Mouse (Mus musculus): ENCODE data around the gene Sod3. TPM values are rescaled to one million over a fixed set of nuclear protein-coding genes. Genes with fewer than 3 reads are reported as not detected.
A peak's percentile ranks its signal among the peaks of the same experiment; 100 is the strongest.

The Sod3 gene
- polyA plus RNA-seq (2015; fragmentation: Nextera tagmentation; extraction: Ambion mirVana) = 1.6 TPM in 2 replicates

DNA sequence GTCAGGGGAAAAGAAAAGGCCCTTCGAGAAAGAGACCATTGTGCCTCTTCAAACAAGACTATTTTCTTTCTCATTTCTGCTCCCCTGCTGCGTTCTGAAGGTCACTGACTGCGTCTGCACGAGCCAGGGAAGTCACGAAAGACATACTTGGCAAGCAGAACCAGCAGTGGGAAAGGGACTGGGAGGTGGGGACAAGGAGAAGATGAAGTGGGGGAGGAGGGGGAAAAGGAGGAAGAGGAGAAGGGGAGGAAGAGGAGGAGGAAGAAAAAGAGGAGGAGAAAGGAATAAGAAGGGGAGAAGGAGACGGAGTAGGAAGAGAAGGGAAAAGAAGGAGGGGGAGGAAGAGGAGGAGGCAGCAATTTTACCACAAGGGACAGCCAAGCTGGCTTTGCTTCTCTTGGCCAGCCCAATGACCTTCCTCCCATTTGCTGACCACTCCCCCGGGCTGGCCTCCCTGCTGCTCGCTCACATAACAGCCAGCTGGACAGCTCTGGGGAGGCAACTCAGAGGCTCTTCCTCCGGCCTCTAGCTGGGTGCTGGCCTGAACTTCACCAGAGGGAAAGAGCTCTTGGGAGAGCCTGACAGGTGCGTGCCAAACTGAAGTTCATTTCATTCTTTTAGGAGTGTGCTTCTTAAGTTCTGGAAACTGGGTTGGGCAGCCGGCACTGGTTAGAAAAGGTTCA is at the start of gene Sod3:
Gene Sod3 (plus strand): TSS at position 324 of the 683 bp plus-strand sequence.
- no peak within 1 kb of the TSS for H3K9ac ChIP-seq (ENCODE audit: low read depth, low read length)
- no peak within 1 kb of the TSS for H3K4me2 ChIP-seq (ENCODE audit: low read depth, low read length)
- no peaks in the 10 kb centered on the region for H3K36me3 ChIP-seq (ENCODE audit: control insufficient read depth, insufficient read depth, low read length)
- H3K4me1 ChIP-seq (ENCODE audit: control insufficient read depth, insufficient read depth, low read length) = peaks cover 16% of the 10 kb centered on the region
- H3K27ac ChIP-seq (ENCODE audit: low read length) = no peak within 1 kb of the TSS
- H3K9me3 ChIP-seq (ENCODE audit: control insufficient read depth, low read length) = no peaks in the 10 kb centered on the region
- no peak for ATAC-seq
- H3K27me3 ChIP-seq (replicated peaks; ENCODE audit: control insufficient read depth, insufficient read depth, low read length) = no peaks in the 10 kb centered on the region
- WGBS = 29% methylated on average over 11 of the region's 11 CpGs
- H3K4me3 ChIP-seq (ENCODE audit: low read length) = no peak within 1 kb of the TSS

DNA sequence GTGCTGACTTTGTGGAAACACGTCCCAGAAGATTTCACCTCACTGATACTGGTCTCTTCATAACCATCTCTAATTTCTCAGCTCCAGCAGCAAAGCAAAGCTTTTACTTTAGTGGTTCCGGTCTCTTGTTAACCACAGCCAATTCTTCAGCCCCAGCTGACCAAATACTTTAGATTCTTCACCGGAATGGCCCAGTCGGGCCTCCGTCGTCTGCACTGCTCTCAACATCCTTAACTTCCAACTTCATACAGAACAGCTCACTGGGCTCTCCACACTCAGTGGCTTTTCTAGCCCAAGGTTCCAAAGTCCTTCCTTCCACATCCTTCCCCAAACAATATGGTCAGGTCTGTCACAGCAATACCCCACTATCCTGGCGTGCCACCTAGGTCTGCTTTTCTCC is 46.7 kb upstream of the Sod3 start:
- no peak for ATAC-seq
- no peak overlapping the region for H3K4me2 ChIP-seq (ENCODE audit: low read depth, low read length)
- no peak overlapping the region for H3K27ac ChIP-seq (ENCODE audit: low read length)
- no peak overlapping the region for H3K9ac ChIP-seq (ENCODE audit: low read depth, low read length)
- H3K36me3 ChIP-seq (ENCODE audit: control insufficient read depth, insufficient read depth, low read length) = no peaks in the 10 kb centered on the region
- no peaks in the 10 kb centered on the region for H3K4me1 ChIP-seq (ENCODE audit: control insufficient read depth, insufficient read depth, low read length)
- H3K9me3 ChIP-seq (ENCODE audit: control insufficient read depth, low read length) = no peaks in the 10 kb centered on the region
- WGBS = 75% methylated on average over 7 of the region's 7 CpGs
- H3K4me3 ChIP-seq (ENCODE audit: low read length) = no peak overlapping the region
- no peaks in the 10 kb centered on the region for H3K27me3 ChIP-seq (replicated peaks; ENCODE audit: control insufficient read depth, insufficient read depth, low read length)

DNA sequence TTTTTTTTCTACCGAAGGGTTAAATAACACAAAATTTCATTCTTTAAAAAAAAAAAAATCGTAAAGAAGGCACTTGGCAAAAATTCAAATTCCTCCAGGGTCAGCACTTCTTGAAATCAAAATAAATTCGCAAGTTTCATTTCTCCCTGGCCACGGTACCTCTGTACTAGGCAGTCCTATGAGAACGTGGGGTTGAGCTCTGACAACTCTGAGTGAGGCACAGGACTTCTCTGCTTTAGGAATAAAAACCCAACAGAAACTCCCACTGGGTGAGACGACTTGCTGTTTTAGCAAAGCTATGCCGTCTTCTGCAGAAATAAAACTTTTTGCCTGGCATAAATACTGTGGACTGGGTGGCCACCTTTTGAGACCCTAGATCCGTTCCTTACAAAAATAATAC is 44.1 kb upstream of the Sod3 start:
- H3K9me3 ChIP-seq (ENCODE audit: control insufficient read depth, low read length) = no peaks in the 10 kb centered on the region
- WGBS = 47% methylated on average over 8 of the region's 8 CpGs
- no peak overlapping the region for H3K4me3 ChIP-seq (ENCODE audit: low read length)
- H3K27me3 ChIP-seq (replicated peaks; ENCODE audit: control insufficient read depth, insufficient read depth, low read length) = no peaks in the 10 kb centered on the region
- H3K27ac ChIP-seq (ENCODE audit: low read length) = no peak overlapping the region
- H3K9ac ChIP-seq (ENCODE audit: low read depth, low read length) = no peak overlapping the region
- no peak overlapping the region for H3K4me2 ChIP-seq (ENCODE audit: low read depth, low read length)
- no peaks in the 10 kb centered on the region for H3K36me3 ChIP-seq (ENCODE audit: control insufficient read depth, insufficient read depth, low read length)
- no peak for ATAC-seq
- H3K4me1 ChIP-seq (ENCODE audit: control insufficient read depth, insufficient read depth, low read length) = no peaks in the 10 kb centered on the region

DNA sequence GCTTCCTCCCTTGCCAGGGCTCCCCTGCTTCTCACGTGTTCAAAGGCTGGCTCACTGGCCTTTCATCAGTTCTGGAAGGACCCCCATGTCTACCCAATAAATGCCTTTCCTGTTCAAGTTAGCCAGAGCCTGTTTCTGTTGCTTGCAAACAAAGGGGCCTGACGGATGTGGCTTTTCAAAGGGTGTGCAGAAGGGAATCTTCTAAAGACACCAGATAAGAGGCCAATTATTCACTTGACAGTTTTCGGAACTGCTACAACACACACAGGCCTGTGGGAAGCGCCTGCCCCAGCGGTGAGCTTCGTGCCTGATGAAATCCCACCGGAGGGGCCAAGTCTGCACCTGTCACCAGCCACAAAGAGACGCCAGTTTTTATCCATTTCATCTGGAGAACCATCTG is 31.5 kb upstream of the Sod3 start:
- ATAC-seq = no peak
- Histone ChIP-seq H3K9me3 (ENCODE audit: control insufficient read depth, low read length) (no peaks in the 10 kb centered on the region), H3K4me3 (ENCODE audit: low read length) (no peak overlapping the region), H3K4me1 (ENCODE audit: control insufficient read depth, insufficient read depth, low read length) (no peaks in the 10 kb centered on the region), H3K27me3 (replicated peaks; ENCODE audit: control insufficient read depth, insufficient read depth, low read length) (no peaks in the 10 kb centered on the region), H3K36me3 (ENCODE audit: control insufficient read depth, insufficient read depth, low read length) (no peaks in the 10 kb centered on the region), H3K27ac (ENCODE audit: low read length) (no peak overlapping the region), H3K9ac (ENCODE audit: low read depth, low read length) (no peak overlapping the region), H3K4me2 (ENCODE audit: low read depth, low read length) (no peak overlapping the region)
- WGBS = 33% methylated on average over 8 of the region's 8 CpGs

DNA sequence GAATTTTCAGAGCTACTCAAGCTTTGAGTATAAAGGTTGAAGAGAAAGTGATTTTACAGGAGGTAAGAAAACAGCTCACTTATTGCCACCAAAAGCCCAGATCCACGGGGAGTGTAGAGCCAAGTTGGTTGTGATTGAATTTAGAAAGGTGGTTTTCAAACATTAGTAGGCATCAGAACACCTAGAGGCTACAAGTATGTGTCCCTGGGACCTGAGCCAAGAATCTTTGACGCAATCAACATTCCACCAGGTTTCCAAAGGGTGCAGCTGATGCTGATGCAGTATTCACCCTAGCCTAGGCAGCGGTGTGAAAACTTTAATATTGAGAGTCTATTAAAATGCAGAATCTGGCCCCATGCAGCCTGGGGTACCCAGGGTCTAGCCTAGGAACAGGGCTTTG is 28.0 kb upstream of the Sod3 start:
- no peak overlapping the region for H3K9ac ChIP-seq (ENCODE audit: low read depth, low read length)
- no peak overlapping the region for H3K4me3 ChIP-seq (ENCODE audit: low read length)
- H3K4me2 ChIP-seq (ENCODE audit: low read depth, low read length) = no peak overlapping the region
- no peak for ATAC-seq
- H3K9me3 ChIP-seq (ENCODE audit: control insufficient read depth, low read length) = no peaks in the 10 kb centered on the region
- no peak overlapping the region for H3K27ac ChIP-seq (ENCODE audit: low read length)
- H3K4me1 ChIP-seq (ENCODE audit: control insufficient read depth, insufficient read depth, low read length) = no peaks in the 10 kb centered on the region
- no peaks in the 10 kb centered on the region for H3K36me3 ChIP-seq (ENCODE audit: control insufficient read depth, insufficient read depth, low read length)
- no peaks in the 10 kb centered on the region for H3K27me3 ChIP-seq (replicated peaks; ENCODE audit: control insufficient read depth, insufficient read depth, low read length)
- WGBS = 77% methylated on average over 3 of the region's 3 CpGs

DNA sequence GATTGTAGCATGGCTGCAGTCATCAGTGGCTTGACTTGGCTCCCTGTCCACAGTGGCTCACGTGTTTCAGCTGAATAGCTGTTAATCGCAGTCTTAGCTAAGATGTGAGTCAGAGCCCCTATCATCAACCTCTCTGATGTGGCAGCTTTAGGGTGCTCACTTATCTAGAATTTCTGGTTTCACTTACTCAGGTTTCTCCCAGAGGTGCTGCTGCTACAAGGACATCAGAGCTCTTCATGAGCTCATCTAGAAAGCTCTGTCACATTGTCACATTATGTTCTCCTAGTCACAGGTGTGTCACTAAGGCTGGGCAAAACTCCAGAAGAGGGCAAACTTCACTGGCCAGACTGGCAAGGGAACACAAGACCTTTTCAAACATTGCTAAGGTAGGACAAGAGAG is 24.5 kb upstream of the Sod3 start:
- Histone ChIP-seq H3K9me3 (ENCODE audit: control insufficient read depth, low read length) (no peaks in the 10 kb centered on the region), H3K4me1 (ENCODE audit: control insufficient read depth, insufficient read depth, low read length) (no peaks in the 10 kb centered on the region), H3K9ac (ENCODE audit: low read depth, low read length) (no peak overlapping the region), H3K27me3 (replicated peaks; ENCODE audit: control insufficient read depth, insufficient read depth, low read length) (no peaks in the 10 kb centered on the region), H3K36me3 (ENCODE audit: control insufficient read depth, insufficient read depth, low read length) (no peaks in the 10 kb centered on the region), H3K4me3 (ENCODE audit: low read length) (no peak overlapping the region), H3K4me2 (ENCODE audit: low read depth, low read length) (no peak overlapping the region), H3K27ac (ENCODE audit: low read length) (no peak overlapping the region)
- ATAC-seq = peak; percentile 52; the same call in 1 of the 2 replicates
- 71% methylated on average over 2 of the region's 2 CpGs for WGBS

DNA sequence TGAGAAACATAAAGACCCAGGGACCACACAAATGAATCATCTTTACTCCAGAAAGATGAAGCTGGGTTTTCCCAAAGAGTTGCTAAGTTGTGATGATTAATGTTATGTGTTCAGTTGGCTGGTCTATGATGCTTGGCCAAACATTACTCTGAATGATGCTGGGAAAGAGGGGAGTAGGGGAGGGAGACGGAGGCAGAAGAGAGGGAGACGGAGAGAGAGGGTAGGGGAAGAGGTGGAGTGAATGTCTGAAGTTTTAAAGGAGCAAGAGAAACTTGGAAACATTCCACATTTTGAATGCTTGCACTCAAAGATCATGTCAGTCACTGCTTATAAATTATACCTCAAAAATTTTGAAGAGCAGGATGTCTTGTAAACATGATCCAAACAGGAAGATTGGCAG is 16.7 kb upstream of the Sod3 start:
- Histone ChIP-seq H3K4me2 (ENCODE audit: low read depth, low read length) (no peak overlapping the region), H3K36me3 (ENCODE audit: control insufficient read depth, insufficient read depth, low read length) (no peaks in the 10 kb centered on the region), H3K4me3 (ENCODE audit: low read length) (no peak overlapping the region), H3K4me1 (ENCODE audit: control insufficient read depth, insufficient read depth, low read length) (no peaks in the 10 kb centered on the region), H3K27ac (ENCODE audit: low read length) (no peak overlapping the region), H3K9me3 (ENCODE audit: control insufficient read depth, low read length) (no peaks in the 10 kb centered on the region), H3K9ac (ENCODE audit: low read depth, low read length) (no peak overlapping the region), H3K27me3 (replicated peaks; ENCODE audit: control insufficient read depth, insufficient read depth, low read length) (no peaks in the 10 kb centered on the region)
- WGBS = 51% methylated on average over 2 of the region's 2 CpGs
- no peak for ATAC-seq

DNA sequence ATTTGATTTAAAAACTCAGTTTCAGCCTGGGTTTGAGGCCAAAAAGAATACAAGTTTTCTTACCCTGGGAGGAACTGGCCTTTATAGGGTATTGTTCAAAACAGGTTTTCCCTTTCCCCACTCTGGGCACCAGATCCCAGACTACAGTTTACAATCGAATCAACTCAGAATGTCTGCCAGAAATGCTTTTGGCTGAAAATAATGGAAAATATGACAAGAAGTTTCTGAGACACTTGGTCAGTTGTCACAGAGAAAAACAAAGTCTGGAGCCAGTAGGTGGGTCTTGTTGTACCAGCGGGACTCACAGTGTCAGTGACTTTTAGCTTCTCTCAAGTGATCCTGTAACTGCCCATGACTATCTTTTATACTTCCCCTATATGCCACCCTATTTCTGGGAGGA is 13.1 kb upstream of the Sod3 start:
- no peak overlapping the region for H3K27ac ChIP-seq (ENCODE audit: low read length)
- no peak overlapping the region for H3K9ac ChIP-seq (ENCODE audit: low read depth, low read length)
- ATAC-seq = no peak
- no peak overlapping the region for H3K4me3 ChIP-seq (ENCODE audit: low read length)
- no peaks in the 10 kb centered on the region for H3K27me3 ChIP-seq (replicated peaks; ENCODE audit: control insufficient read depth, insufficient read depth, low read length)
- H3K4me2 ChIP-seq (ENCODE audit: low read depth, low read length) = no peak overlapping the region
- 89% methylated on average over 2 of the region's 2 CpGs for whole genome bisulfite sequencing
- no peaks in the 10 kb centered on the region for H3K36me3 ChIP-seq (ENCODE audit: control insufficient read depth, insufficient read depth, low read length)
- H3K9me3 ChIP-seq (ENCODE audit: control insufficient read depth, low read length) = no peaks in the 10 kb centered on the region
- H3K4me1 ChIP-seq (ENCODE audit: control insufficient read depth, insufficient read depth, low read length) = no peaks in the 10 kb centered on the region

DNA sequence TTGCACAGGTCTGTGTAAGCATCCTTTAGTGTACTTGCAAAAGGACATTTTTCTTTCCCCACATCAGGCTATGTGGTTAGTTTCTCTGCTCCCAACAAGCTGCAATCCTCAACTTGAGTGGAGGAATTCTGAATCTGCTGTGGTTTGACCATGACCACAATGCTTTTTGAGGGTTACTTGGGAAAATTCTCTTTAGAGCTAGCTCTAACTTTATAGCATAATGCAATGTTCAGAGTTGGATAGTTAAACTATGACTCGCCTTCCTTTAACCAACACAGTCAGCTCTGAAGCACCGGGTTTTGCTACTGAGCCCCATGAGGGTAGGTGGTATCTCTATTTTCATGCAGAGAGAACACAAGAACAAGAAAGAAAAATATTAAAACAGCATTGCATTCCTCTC is 12.0 kb upstream of the Sod3 start:
- no peak overlapping the region for H3K4me3 ChIP-seq (ENCODE audit: low read length)
- no peaks in the 10 kb centered on the region for H3K27me3 ChIP-seq (replicated peaks; ENCODE audit: control insufficient read depth, insufficient read depth, low read length)
- H3K4me2 ChIP-seq (ENCODE audit: low read depth, low read length) = no peak overlapping the region
- 87% methylated on average over 2 of the region's 2 CpGs for WGBS
- ATAC-seq = no peak
- no peak overlapping the region for H3K27ac ChIP-seq (ENCODE audit: low read length)
- no peaks in the 10 kb centered on the region for H3K36me3 ChIP-seq (ENCODE audit: control insufficient read depth, insufficient read depth, low read length)
- no peaks in the 10 kb centered on the region for H3K9me3 ChIP-seq (ENCODE audit: control insufficient read depth, low read length)
- H3K4me1 ChIP-seq (ENCODE audit: control insufficient read depth, insufficient read depth, low read length) = peaks cover 5% of the 10 kb centered on the region; the same call in 1 of the 2 replicates
- H3K9ac ChIP-seq (ENCODE audit: low read depth, low read length) = no peak overlapping the region

DNA sequence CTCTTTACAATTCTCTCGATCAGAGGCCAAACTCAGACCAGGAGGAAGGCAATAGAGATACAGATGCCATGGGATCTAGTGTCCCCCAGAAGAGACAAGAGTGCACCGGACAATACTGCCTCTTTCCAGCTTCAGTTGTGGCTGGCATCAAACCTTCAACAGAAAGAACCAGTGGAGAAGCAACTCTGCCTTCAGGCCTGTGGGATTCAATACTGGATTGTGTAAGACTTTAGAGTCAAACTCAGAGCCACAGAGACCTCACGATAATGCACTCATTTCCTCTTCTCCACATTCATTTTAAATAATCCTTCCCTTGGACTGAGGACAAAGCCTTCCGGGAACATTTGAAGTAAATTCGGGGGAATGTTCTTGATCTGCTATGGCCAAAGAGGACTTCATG is 10.9 kb upstream of the Sod3 start:
- H3K27me3 ChIP-seq (replicated peaks; ENCODE audit: control insufficient read depth, insufficient read depth, low read length) = no peaks in the 10 kb centered on the region
- H3K27ac ChIP-seq (ENCODE audit: low read length) = no peak overlapping the region
- ATAC-seq = no peak
- no peak overlapping the region for H3K9ac ChIP-seq (ENCODE audit: low read depth, low read length)
- no peaks in the 10 kb centered on the region for H3K36me3 ChIP-seq (ENCODE audit: control insufficient read depth, insufficient read depth, low read length)
- peaks cover 14% of the 10 kb centered on the region for H3K4me1 ChIP-seq (ENCODE audit: control insufficient read depth, insufficient read depth, low read length)
- 88% methylated on average over 5 of the region's 5 CpGs for WGBS
- no peak overlapping the region for H3K4me3 ChIP-seq (ENCODE audit: low read length)
- no peak overlapping the region for H3K4me2 ChIP-seq (ENCODE audit: low read depth, low read length)
- no peaks in the 10 kb centered on the region for H3K9me3 ChIP-seq (ENCODE audit: control insufficient read depth, low read length)
